Mouse (Mus musculus): ENCODE data around the gene Mmp28.

The Mmp28 gene

GRCm38 (mm10) chr11:83409087-83409754 is 53.6 kb downstream of the Mmp28 start, which contains the start of gene Rasl10b:
Gene Rasl10b, plus strand, starts transcription at chr11:83409137.
- CTCF ChIA-PET, result interaction anchor here (1.1 kb wide), 1 partner anchor 13 kb away, joined by 3 read pairs; no protein-coding TSS in a partner anchor

- CTCF ChIA-PET, result interaction anchor here (1.1 kb wide), 1 partner anchor 14 kb away, joined by 3 read pairs; no protein-coding TSS in a partner anchor
Measured at GRCm38 (mm10) chr11:83408242-83408641, 54.6 kb downstream of the Mmp28 start.

- CTCF ChIA-PET, result no interaction called here
Measured at GRCm38 (mm10) chr11:83406391-83406790, 56.5 kb downstream of the Mmp28 start.

GRCm38 (mm10) chr11:83403787-83404186 is 59.1 kb downstream of the Mmp28 start:
- CTCF ChIA-PET, result no interaction called here

GRCm38 (mm10) chr11:83398724-83399123 is 64.1 kb downstream of the Mmp28 start:
- CTCF ChIA-PET, result no interaction called here

- CTCF ChIA-PET, result interaction anchor here (0.6 kb wide), 1 partner anchor 1431 kb away, joined by 6 read pairs; no protein-coding TSS in a partner anchor
Measured at GRCm38 (mm10) chr11:83397626-83398025, 65.2 kb downstream of the Mmp28 start.

GRCm38 (mm10) chr11:83394802-83395439 is 68.0 kb downstream of the Mmp28 start:
- CTCF ChIA-PET, result no interaction called here

- CTCF ChIA-PET, result no interaction called here
Measured at GRCm38 (mm10) chr11:83393062-83393461, 69.8 kb downstream of the Mmp28 start.
